Mouse (Mus musculus) spleen, adult 2 months (tissue): ENCODE results near the gene Psrc1. TPM values are rescaled to one million over a fixed set of nuclear protein-coding genes. Genes with fewer than 3 reads are reported as not detected.

ENCODE experiments used
- DNase-seq, 2 experiments: peaks; one replicate each; pipeline versions ENCODE4 v3.0.0 to v3.0.0-alpha.2; 2012 to 2021; ENCODE audit warnings: low spot score in 2 of 2, low read depth in 1 of 2
- H3K27ac ChIP-seq: fragments of 200-500 bp; 2 replicates; pipeline ENCODE4 v1.5.1; 2012; ENCODE audit warnings: low read length, inconsistent platforms; ENCODE audit not compliant: insufficient read depth
- H3K27me3 ChIP-seq: fragments of 200-500 bp; 2 replicates; pipeline ENCODE4 v1.6.1; 2012; ENCODE audit warnings: mild to moderate bottlenecking, moderate library complexity, low read length, inconsistent platforms; ENCODE audit not compliant: control insufficient read depth, insufficient read depth
- H3K36me3 ChIP-seq: fragments of 200-500 bp; 2 replicates; pipeline ENCODE4 v1.6.1; 2012; ENCODE audit warnings: mild to moderate bottlenecking, low read length, inconsistent platforms; ENCODE audit not compliant: control insufficient read depth, insufficient read depth
- H3K4me1 ChIP-seq: fragments of 200-500 bp; 2 replicates; pipeline ENCODE4 v1.6.1; 2011; ENCODE audit warnings: inconsistent platforms; ENCODE audit not compliant: control insufficient read depth, insufficient read depth, insufficient read length
- H3K4me3 ChIP-seq: fragments of 200-500 bp; 2 replicates; pipeline ENCODE4 v1.5.1; 2011; ENCODE audit warnings: mild to moderate bottlenecking, inconsistent platforms; ENCODE audit not compliant: insufficient read depth, insufficient read length; ENCODE audit errors: extremely low read depth
- CTCF ChIP-seq: fragments of 200-500 bp; IDR thresholded peaks from 2 replicates; pipeline ENCODE4 v1.5.1; 2011; ENCODE audit warnings: mild to moderate bottlenecking, inconsistent platforms; ENCODE audit not compliant: insufficient read depth, insufficient read length, insufficient replicate concordance; ENCODE audit errors: extremely low read depth
- POLR2A ChIP-seq: fragments of 200-500 bp; IDR thresholded peaks from 2 replicates; pipeline ENCODE4 v1.6.1; 2011; ENCODE audit warnings: low read depth, low read length, inconsistent platforms
- WGBS: fragments of 180-500 bp; shearing (Covaris S2); methylation state at CpG from one replicate; pipeline ENCODE4 v1.1.7; 2018; 5-methylcytosine and 5-hydroxymethylcytosine counted together
- polyA plus RNA-seq: library from polyadenylated mRNA; depleted of rRNA; stranded (reverse); fragments of >200 nt; gene quantifications from 2 replicates; pipeline ENCODE4 v1.2.3, GENCODE M21; 2012

Gene Psrc1
- polyA plus RNA-seq, 1 experiment, result 6.1 TPM

GRCm38 (mm10) chr3:108423006-108423405 lies 39.4 kb downstream of the Psrc1 start:
- Histone ChIP-seq H3K4me3 (no peak overlapping the region), H3K27me3 (no peaks in the 10 kb centered on the region), H3K36me3 (peaks cover 21% of the 10 kb centered on the region), H3K4me1 (no peaks in the 10 kb centered on the region; the same call in 1 of the 2 replicates), H3K27ac (no peak overlapping the region)
- TF ChIP-seq CTCF, result no peak
- TF ChIP-seq POLR2A, result no peak
- DNase-seq, result no peak
- 56% methylated on average over 6 of the region's 6 CpGs for WGBS

- H3K36me3 ChIP-seq, result peaks cover 31% of the 10 kb centered on the region
- no peak overlapping the region for H3K4me3 ChIP-seq
- H3K27ac ChIP-seq, result no peak overlapping the region
- TF ChIP-seq POLR2A (no peak), CTCF (no peak)
- peak in 1 of 2 experiments; percentile 28 for DNase-seq
- H3K27me3 ChIP-seq, result no peaks in the 10 kb centered on the region
- H3K4me1 ChIP-seq, result no peaks in the 10 kb centered on the region; the same call in 1 of the 2 replicates
- 43% methylated on average over 11 of the region's 11 CpGs for WGBS
Observed at GRCm38 (mm10) chr3:108423844-108424801, 40.5 kb downstream of the Psrc1 start.

- Histone ChIP-seq H3K4me1 (no peaks in the 10 kb centered on the region; the same call in 1 of the 2 replicates), H3K4me3 (no peak overlapping the region), H3K27me3 (no peaks in the 10 kb centered on the region), H3K36me3 (peaks cover 39% of the 10 kb centered on the region), H3K27ac (no peak overlapping the region)
- 92% methylated on average over 7 of the region's 7 CpGs for WGBS
- TF ChIP-seq CTCF (no peak), POLR2A (no peak)
- no peak for DNase-seq
Observed at GRCm38 (mm10) chr3:108424944-108425623, 41.4 kb downstream of the Psrc1 start.

GRCm38 (mm10) chr3:108425624-108426018 lies 42.0 kb downstream of the Psrc1 start:
- H3K36me3 ChIP-seq, result peaks cover 41% of the 10 kb centered on the region
- H3K4me1 ChIP-seq, result no peaks in the 10 kb centered on the region; the same call in 1 of the 2 replicates
- no peak for DNase-seq
- no peak overlapping the region for H3K27ac ChIP-seq
- WGBS, result 91% methylated on average over 6 of the region's 6 CpGs
- TF ChIP-seq CTCF (no peak), POLR2A (no peak)
- no peak overlapping the region for H3K4me3 ChIP-seq
- H3K27me3 ChIP-seq, result no peaks in the 10 kb centered on the region

- TF ChIP-seq POLR2A, result no peak
- no peak for TF ChIP-seq CTCF
- 92% methylated on average over 13 of the region's 13 CpGs for WGBS
- no peak overlapping the region for H3K4me3 ChIP-seq
- H3K27ac ChIP-seq, result no peak overlapping the region
- no peaks in the 10 kb centered on the region for H3K4me1 ChIP-seq
- peaks cover 71% of the 10 kb centered on the region for H3K36me3 ChIP-seq
- H3K27me3 ChIP-seq, result no peaks in the 10 kb centered on the region
- DNase-seq, result no peak
Observed at GRCm38 (mm10) chr3:108432542-108433187, 49.0 kb downstream of the Psrc1 start.

- no peaks in the 10 kb centered on the region for H3K4me1 ChIP-seq
- 95% methylated on average over 18 of the region's 18 CpGs for WGBS
- TF ChIP-seq CTCF, result no peak
- no peak for TF ChIP-seq POLR2A
- no peak overlapping the region for H3K4me3 ChIP-seq
- peaks cover 66% of the 10 kb centered on the region for H3K36me3 ChIP-seq
- H3K27ac ChIP-seq, result no peak overlapping the region
- H3K27me3 ChIP-seq, result no peaks in the 10 kb centered on the region
- DNase-seq, result no peak
Observed at GRCm38 (mm10) chr3:108433188-108433880, 49.7 kb downstream of the Psrc1 start.
